In the genomic region with DNA sequence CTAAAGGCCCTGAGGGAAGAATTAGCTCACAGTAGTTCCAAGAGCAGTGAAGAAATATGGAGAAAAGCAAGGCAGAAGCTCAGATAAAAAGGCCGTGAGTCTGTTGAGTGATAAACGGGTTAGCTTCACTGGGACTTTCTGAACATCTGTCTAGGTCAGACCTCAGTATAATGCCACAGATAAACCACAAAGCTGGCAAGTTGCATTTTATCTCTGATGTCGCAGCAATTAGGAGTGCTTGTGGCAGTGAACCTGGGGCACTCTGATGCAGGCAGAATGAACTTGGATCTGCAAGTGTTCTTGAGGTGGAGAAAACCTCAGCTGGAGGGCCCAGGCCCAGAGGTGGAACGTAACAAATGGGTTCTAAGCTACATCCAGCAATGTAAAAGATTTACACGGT, we compare ENCODE assay signal across 21 mouse cellular contexts. TPM values are rescaled to one million over a fixed set of nuclear protein-coding genes. Genes with fewer than 3 reads are reported as not detected.
DNase-seq lines count a peak whose midpoint lies in the region; ATAC-seq and TF ChIP-seq lines count a peak whose summit lies in the region.
"Had no signal": no experiment of that assay in that cellular context is flagged by ENCODE, and none has a peak within 500 bp of the region (broad histone marks: within the 10 kb centered on the region; RNA-seq: fewer than 3 reads in every experiment).

No protein-coding gene starts in this region.

- H3K27me3 ChIP-seq in C2C12 (ENCODE audit: control insufficient read depth, insufficient read depth, insufficient read length) = no peaks in the 10 kb centered on the region
- H3K27me3 ChIP-seq in liver, embryonic 15.5 days = peaks cover 14% of the 10 kb centered on the region
- no peaks in the 10 kb centered on the region for H3K27me3 ChIP-seq in forebrain, embryonic 12.5 days
- H3K27me3 ChIP-seq: embryonic facial prominence, embryonic 13.5 days; forebrain, embryonic 15.5 days; intestine, embryonic 15.5 days; kidney, embryonic 15.5 days; limb, embryonic 13.5 days; midbrain, embryonic 13.5 days; neural tube, embryonic 13.5 days had no signal

- WGBS in liver, embryonic 15.5 days (ENCODE audit: insufficient replicate concordance) = 19% methylated on average over 5 of the region's 5 CpGs
- WGBS in forebrain, embryonic 12.5 days = 82% methylated on average over 5 of the region's 5 CpGs

- DNase-seq in c-Kit-positive CD71-positive TER-119-positive erythroid progenitor cells, embryonic 14.5 days (ENCODE audit: low spot score) = peak; percentile 65
- DNase-seq in thymus, postnatal 0 days (ENCODE audit: low spot score) = peak; percentile 46
- DNase-seq in frontal cortex, postnatal 36 days (ENCODE audit: low spot score in 2 of 2) = no peak
- no peak for DNase-seq in cerebellum, adult 8-10 months
- DNase-seq: adrenal gland, postnatal 36 days; cerebellum, adult 9-11 months; gastrocnemius, postnatal 36 days had no signal

- H3K27ac ChIP-seq in liver, embryonic 15.5 days (replicated peaks) = no peak overlapping the region; the same call in 1 of the 2 replicates
- no peak overlapping the region for H3K27ac ChIP-seq in forebrain, embryonic 12.5 days
- H3K27ac ChIP-seq: embryonic facial prominence, embryonic 13.5 days; forebrain, embryonic 15.5 days; hindbrain, embryonic 14.5 days; intestine, embryonic 15.5 days; kidney, embryonic 15.5 days; limb, embryonic 13.5 days; macrophage; midbrain, embryonic 13.5 days; neural tube, embryonic 13.5 days had no signal

- H3K9me3 ChIP-seq in liver, embryonic 15.5 days (replicated peaks) = no peaks in the 10 kb centered on the region
- no peaks in the 10 kb centered on the region for H3K9me3 ChIP-seq in forebrain, embryonic 12.5 days
- H3K9me3 ChIP-seq: embryonic facial prominence, embryonic 13.5 days; forebrain, embryonic 15.5 days; G1E; intestine, embryonic 15.5 days; kidney, embryonic 15.5 days; limb, embryonic 13.5 days; midbrain, embryonic 13.5 days; neural tube, embryonic 13.5 days had no signal

- no peak for TF ChIP-seq CTCF in C2C12 (IDR thresholded peaks at IDR 0.05; ENCODE audit: control insufficient read depth, insufficient read depth, insufficient read length)

- peak; percentile 90 for ATAC-seq in liver, embryonic 15.5 days (ENCODE audit: insufficient read depth)
- no peak for ATAC-seq in forebrain, embryonic 12.5 days (ENCODE audit: low FRiP score)
- no peak for ATAC-seq in megakaryocyte, adult 5-6 weeks (ENCODE audit: poor library complexity, severe bottlenecking)
- ATAC-seq: forebrain, embryonic 15.5 days; intestine, embryonic 15.5 days; midbrain, embryonic 13.5 days had no signal

- no peaks in the 10 kb centered on the region for H3K36me3 ChIP-seq in C2C12 (ENCODE audit: control insufficient read depth, insufficient read depth)
- no peaks in the 10 kb centered on the region for H3K36me3 ChIP-seq in liver, embryonic 15.5 days (replicated peaks)
- H3K36me3 ChIP-seq in forebrain, embryonic 12.5 days (replicated peaks) = no peaks in the 10 kb centered on the region
- H3K36me3 ChIP-seq: embryonic facial prominence, embryonic 13.5 days; forebrain, embryonic 15.5 days; G1E; intestine, embryonic 15.5 days; kidney, embryonic 15.5 days; limb, embryonic 13.5 days; midbrain, embryonic 13.5 days; neural tube, embryonic 13.5 days had no signal

- H3K4me1 ChIP-seq in liver, embryonic 15.5 days (replicated peaks) = peaks cover 23% of the 10 kb centered on the region
- H3K4me1 ChIP-seq in forebrain, embryonic 12.5 days = no peaks in the 10 kb centered on the region
- H3K4me1 ChIP-seq: embryonic facial prominence, embryonic 13.5 days; forebrain, embryonic 15.5 days; intestine, embryonic 15.5 days; kidney, embryonic 15.5 days; limb, embryonic 13.5 days; midbrain, embryonic 13.5 days; neural tube, embryonic 13.5 days had no signal

- H3K79me2 ChIP-seq in C2C12 (ENCODE audit: control insufficient read depth, insufficient read depth) = no peaks in the 10 kb centered on the region

- H3K79me3 ChIP-seq in C2C12 (ENCODE audit: low read depth) = no peaks in the 10 kb centered on the region

- no peak overlapping the region for H3K9ac ChIP-seq in liver, embryonic 15.5 days
- no peak overlapping the region for H3K9ac ChIP-seq in forebrain, embryonic 12.5 days
- H3K9ac ChIP-seq: embryonic facial prominence, embryonic 13.5 days; forebrain, embryonic 15.5 days; hindbrain, embryonic 14.5 days; intestine, embryonic 15.5 days; kidney, embryonic 15.5 days; limb, embryonic 13.5 days; midbrain, embryonic 13.5 days; neural tube, embryonic 13.5 days had no signal

- H3K4me3 ChIP-seq in C2C12 (ENCODE audit: insufficient read depth, poor library complexity, severe bottlenecking) = no peak overlapping the region
- no peak overlapping the region for H3K4me3 ChIP-seq in liver, embryonic 15.5 days (replicated peaks)
- no peak overlapping the region for H3K4me3 ChIP-seq in forebrain, embryonic 12.5 days (replicated peaks)
- H3K4me3 ChIP-seq: embryonic facial prominence, embryonic 13.5 days; forebrain, embryonic 15.5 days; intestine, embryonic 15.5 days; kidney, embryonic 15.5 days; limb, embryonic 13.5 days; midbrain, embryonic 13.5 days; neural tube, embryonic 13.5 days had no signal

- H3ac ChIP-seq in C2C12 (ENCODE audit: control insufficient read depth, insufficient read length, low read depth) = no peak overlapping the region

- H3K4me2 ChIP-seq in liver, embryonic 15.5 days = 0 out of 2 replicates have a peak overlapping the region, but pooled peaks have one; percentile 2
- H3K4me2 ChIP-seq in forebrain, embryonic 12.5 days = no peak overlapping the region
- H3K4me2 ChIP-seq: embryonic facial prominence, embryonic 13.5 days; forebrain, embryonic 15.5 days; hindbrain, embryonic 14.5 days; intestine, embryonic 15.5 days; kidney, embryonic 15.5 days; limb, embryonic 13.5 days; midbrain, embryonic 13.5 days; neural tube, embryonic 13.5 days had no signal

TF ChIP-seq in C2C12, 6 proteins besides CTCF, POLR2A, EP300 and RAD21:
- TF ChIP-seq CEBPB (IDR thresholded peaks at IDR 0.05; ENCODE audit: low read depth) (no peak), MYOD1 (IDR thresholded peaks at IDR 0.05; ENCODE audit: control insufficient read depth, insufficient read length, low read depth) (peak; percentile 2)

RNA-seq across cellular contexts. Expression of gene Hivep2, which starts 36.6 kb away (rescaled TPM):
- 2.9 TPM for polyA plus RNA-seq in C2C12 (2012; fragmentation: generic; extraction: Trizol)
- 0.32 and 0.53 TPM in 2 replicates for polyA plus RNA-seq in liver, embryonic 15.5 days (2015; fragmentation: Nextera tagmentation; extraction: Ambion mirVana)
- 13.1 and 14.5 TPM in 2 replicates for polyA plus RNA-seq in thymus, postnatal 0 days (2015; fragmentation: Nextera tagmentation; extraction: Ambion mirVana)
- polyA plus RNA-seq in forebrain, embryonic 12.5 days (2016; fragmentation: Nextera tagmentation; extraction: Ambion mirVana) = 4.5 and 5.2 TPM in 2 replicates
- 3.4 and 5.2 TPM in 2 replicates for total RNA-seq in megakaryocyte, adult 5-6 weeks (2015)
- total RNA-seq in megakaryocyte, adult 5-6 weeks (2017) = 1.7 and 2.0 TPM in 2 replicates
- polyA plus RNA-seq: G1E had no signal

Comparison
In these comparisons a context has a peak if more than half of its experiments do, and no peak if none do; other contexts are left out.
1. DNase-seq: peak in c-Kit-positive CD71-positive TER-119-positive erythroid progenitor cells, embryonic 14.5 days (single experiment) and thymus, postnatal 0 days (single experiment); none in frontal cortex, postnatal 36 days (0 of 2) and cerebellum, adult 8-10 months (single experiment).